Mouse (Mus musculus) E14TG2a.4 (cell line): ENCODE results near the gene Znhit3.

Experiments used
- H3K27me3 ChIP-seq: 2 replicates; pipeline ENCODE4 v1.6.1; 2014; ENCODE audit warnings: low read length, control low read depth; ENCODE audit not compliant: insufficient read depth
- H3K36me3 ChIP-seq: 2 replicates; pipeline ENCODE4 v1.6.1; 2014; ENCODE audit warnings: low read length, control low read depth; ENCODE audit not compliant: insufficient read depth
- H3K4me1 ChIP-seq: replicated peaks from 2 replicates; pipeline ENCODE4 v1.6.1; 2014; ENCODE audit warnings: low read depth, low read length, control low read depth
- H3K4me3 ChIP-seq: replicated peaks from 2 replicates; pipeline ENCODE4 v1.5.1; 2014; ENCODE audit warnings: mild to moderate bottlenecking, low read length
- H3K9me3 ChIP-seq: 2 replicates; pipeline ENCODE4 v1.6.1; 2014; ENCODE audit warnings: low read length, control low read depth
- CTCF ChIP-seq: conservative IDR thresholded peaks from 2 replicates; pipeline ENCODE4 v1.5.1; 2014; ENCODE audit warnings: low read length
- NANOG ChIP-seq: IDR thresholded peaks from 2 replicates; pipeline ENCODE4 v1.6.1; 2014; ENCODE audit warnings: borderline replicate concordance, low read length, mixed read lengths
- POU5F1 ChIP-seq: IDR thresholded peaks from 2 replicates; pipeline ENCODE4 v1.6.1; 2014; ENCODE audit warnings: low read length, borderline replicate concordance

The Znhit3 gene

DNA sequence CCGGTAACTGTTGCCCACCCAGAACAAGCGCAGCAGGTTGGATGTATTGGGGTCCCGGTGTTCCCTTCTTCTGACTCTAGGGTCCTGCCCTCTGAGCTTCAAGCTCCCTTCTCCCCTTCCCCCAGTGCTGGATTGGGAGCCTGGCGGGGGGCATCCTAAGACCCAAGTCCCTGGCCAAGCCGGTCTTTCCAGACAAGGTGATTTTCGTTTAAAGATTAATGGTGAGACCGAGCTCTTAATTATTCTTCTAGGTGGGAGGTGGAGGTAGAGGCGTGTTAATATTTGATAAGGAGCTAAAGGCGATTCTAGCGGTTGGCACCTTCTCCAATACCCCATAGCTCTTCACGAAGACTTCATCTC is 42.1 kb upstream of the Znhit3 start:
- Histone ChIP-seq H3K27me3 (peaks cover 51% of the 10 kb centered on the region), H3K9me3 (no peaks in the 10 kb centered on the region; the same call in 1 of the 2 replicates), H3K4me1 (peaks cover 41% of the 10 kb centered on the region), H3K4me3 (peak overlapping the region; percentile 80), H3K36me3 (no peaks in the 10 kb centered on the region)
- TF ChIP-seq CTCF (no peak), NANOG (no peak), POU5F1 (no peak)

DNA sequence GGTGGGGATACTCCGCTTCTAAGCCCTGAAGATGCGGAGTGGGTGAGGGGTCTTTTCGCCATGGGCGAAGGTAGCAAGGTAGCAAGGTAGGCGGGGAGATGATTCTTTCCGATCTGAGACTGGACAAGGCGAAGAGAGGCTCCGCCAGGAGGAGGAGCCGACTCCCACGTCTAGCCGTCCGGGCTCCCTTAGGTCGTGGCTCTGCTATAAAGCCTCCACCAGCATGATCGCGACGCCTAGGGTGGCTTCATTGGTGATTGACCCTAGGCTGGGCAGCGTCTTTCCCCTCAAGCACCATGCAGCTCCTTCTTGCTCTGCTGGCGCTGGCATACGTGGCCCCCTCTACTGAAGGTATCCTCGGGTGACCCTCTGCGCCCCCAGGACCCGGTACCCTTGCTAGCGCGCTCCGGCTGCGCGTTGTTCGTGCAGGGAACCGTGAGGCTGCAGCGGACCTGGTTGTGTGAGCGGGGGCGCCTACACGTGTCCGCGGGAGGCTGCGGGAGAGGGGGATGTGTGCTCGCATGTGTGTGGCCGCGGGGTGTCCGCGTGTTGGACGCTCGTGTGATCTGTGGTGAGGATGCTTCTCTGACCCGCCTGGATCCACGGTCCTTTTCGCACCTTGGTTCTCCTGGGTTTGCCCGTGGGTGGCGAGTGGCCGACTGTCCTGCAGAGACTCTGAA is 41.6 kb upstream of the Znhit3 start, which contains the start of gene Car4:
Gene Car4 (plus strand): TSS at position 196 of the 680 bp plus-strand sequence.
- Histone ChIP-seq H3K9me3 (no peaks in the 10 kb centered on the region; the same call in 1 of the 2 replicates), H3K36me3 (no peaks in the 10 kb centered on the region), H3K27me3 (peaks cover 51% of the 10 kb centered on the region), H3K4me1 (peaks cover 41% of the 10 kb centered on the region), H3K4me3 (peak within 1 kb of the TSS; percentile 80)
- TF ChIP-seq POU5F1, result no peak
- TF ChIP-seq NANOG, result no peak
- TF ChIP-seq CTCF, result no peak

DNA sequence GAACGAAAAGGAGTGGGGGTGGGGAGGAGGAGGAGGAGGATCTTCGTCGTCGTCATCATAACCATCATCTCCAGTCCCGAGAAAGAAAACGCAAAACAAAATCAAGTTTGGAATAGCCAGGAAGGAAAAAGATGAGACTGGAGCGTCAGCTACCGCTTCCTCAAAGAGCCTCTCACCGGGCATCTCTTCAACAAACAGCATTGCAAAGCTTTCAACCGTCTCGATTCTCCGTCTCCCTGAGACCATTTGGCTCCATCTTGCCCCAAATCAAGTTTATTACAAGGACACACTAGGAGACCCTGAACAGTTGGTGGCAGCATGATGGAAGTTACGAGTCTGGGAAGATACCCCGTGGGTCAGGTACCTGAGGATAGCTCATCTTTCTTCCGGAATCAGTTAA is 41.0 kb upstream of the Znhit3 start:
- peaks cover 38% of the 10 kb centered on the region for H3K4me1 ChIP-seq
- H3K27me3 ChIP-seq, result peaks cover 51% of the 10 kb centered on the region
- TF ChIP-seq NANOG (no peak), CTCF (no peak), POU5F1 (no peak)
- H3K36me3 ChIP-seq, result no peaks in the 10 kb centered on the region
- peak overlapping the region; percentile 80 for H3K4me3 ChIP-seq
- H3K9me3 ChIP-seq, result no peaks in the 10 kb centered on the region; the same call in 1 of the 2 replicates

DNA sequence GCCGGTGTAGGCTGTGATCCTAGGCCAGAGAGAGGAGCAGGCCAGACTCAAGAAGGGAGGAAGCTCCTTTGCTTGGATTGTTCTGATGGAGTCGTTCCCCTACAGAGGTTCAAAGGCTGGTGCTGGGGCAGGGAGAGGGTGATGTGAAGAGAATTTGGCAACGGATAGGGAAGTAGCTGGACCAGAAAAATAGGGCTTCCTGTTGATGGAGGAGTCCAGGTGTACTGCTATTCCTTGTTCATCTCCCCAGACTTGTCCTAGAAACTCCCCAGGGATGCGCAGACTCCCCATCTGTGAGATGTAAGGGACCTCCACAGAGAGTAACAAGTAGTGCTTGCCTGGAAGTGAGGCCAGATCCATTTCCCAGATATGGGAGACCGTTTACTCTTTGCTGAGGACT is 40.2 kb upstream of the Znhit3 start:
- H3K36me3 ChIP-seq, result no peaks in the 10 kb centered on the region
- H3K9me3 ChIP-seq, result no peaks in the 10 kb centered on the region; the same call in 1 of the 2 replicates
- peaks cover 36% of the 10 kb centered on the region for H3K4me1 ChIP-seq
- TF ChIP-seq CTCF (no peak), NANOG (no peak), POU5F1 (no peak)
- H3K27me3 ChIP-seq, result peaks cover 51% of the 10 kb centered on the region
- H3K4me3 ChIP-seq, result no peak overlapping the region

DNA sequence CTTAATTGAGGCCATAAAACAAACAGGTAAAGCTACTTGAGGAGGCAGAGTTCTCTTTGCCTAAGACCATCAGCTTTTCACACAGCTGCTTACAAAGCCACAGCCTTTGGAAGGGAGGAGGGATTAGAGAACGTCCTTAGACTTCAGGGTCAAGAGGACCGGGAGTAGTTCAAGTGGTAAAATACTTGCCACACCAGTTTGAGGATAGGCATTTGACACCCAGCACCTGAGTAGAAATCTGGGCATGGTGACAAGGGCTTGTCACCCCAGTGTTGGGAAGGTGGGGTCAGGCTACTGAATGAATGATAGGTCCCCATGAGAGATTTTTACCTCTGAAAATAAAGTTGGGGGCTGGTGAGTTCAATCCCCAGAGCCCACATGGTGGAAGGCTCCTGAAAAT is 36.4 kb upstream of the Znhit3 start:
- Histone ChIP-seq H3K9me3 (no peaks in the 10 kb centered on the region; the same call in 1 of the 2 replicates), H3K27me3 (peaks cover 22% of the 10 kb centered on the region), H3K36me3 (no peaks in the 10 kb centered on the region), H3K4me1 (peaks cover 27% of the 10 kb centered on the region), H3K4me3 (no peak overlapping the region)
- TF ChIP-seq NANOG, result no peak

DNA sequence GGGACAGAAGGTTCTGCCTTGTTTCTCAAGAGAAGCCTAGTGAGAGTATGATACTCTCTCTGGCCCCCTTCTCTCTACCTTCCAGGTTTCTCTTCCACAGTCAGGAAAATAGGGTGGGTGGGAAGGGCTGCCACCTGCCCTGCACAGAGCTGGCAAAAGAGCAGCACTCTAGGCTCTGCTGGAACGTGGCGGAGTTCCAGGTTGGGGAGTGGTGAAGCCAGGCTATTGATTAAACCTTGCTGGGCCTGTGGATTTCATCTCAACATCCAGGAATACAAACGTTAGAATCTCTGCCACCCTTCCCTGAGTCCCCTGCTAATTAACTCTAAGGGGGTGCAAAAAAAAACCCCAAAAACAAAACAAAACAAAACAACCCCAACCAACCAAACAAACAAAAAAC is 32.4 kb upstream of the Znhit3 start:
- H3K4me3 ChIP-seq, result no peak overlapping the region
- peaks cover 9% of the 10 kb centered on the region for H3K27me3 ChIP-seq
- TF ChIP-seq NANOG (no peak), POU5F1 (no peak), CTCF (no peak)
- no peaks in the 10 kb centered on the region for H3K36me3 ChIP-seq
- H3K4me1 ChIP-seq, result peaks cover 57% of the 10 kb centered on the region
- H3K9me3 ChIP-seq, result no peaks in the 10 kb centered on the region

DNA sequence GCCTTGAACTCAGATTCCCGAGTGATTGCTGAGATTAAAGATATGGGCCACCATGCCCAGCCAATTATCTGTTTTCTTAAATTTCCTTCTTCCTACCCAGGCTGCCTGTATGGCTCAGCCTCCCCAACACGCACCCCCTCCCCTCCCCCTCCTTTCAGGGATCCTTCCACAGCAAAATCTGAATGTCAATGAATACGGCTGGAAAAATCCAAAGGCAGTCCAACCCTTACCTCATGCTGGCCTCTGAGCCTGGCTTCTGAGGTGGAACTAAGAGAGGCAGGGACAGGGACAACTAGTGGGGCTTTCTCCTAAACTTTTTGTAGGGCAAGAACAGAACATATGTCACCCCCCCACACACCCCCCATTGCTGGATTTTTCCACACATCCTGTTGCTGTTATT is 31.9 kb upstream of the Znhit3 start:
- Histone ChIP-seq H3K4me3 (no peak overlapping the region), H3K9me3 (no peaks in the 10 kb centered on the region), H3K36me3 (no peaks in the 10 kb centered on the region), H3K27me3 (peaks cover 12% of the 10 kb centered on the region), H3K4me1 (peaks cover 61% of the 10 kb centered on the region)
- no peak for TF ChIP-seq NANOG
- no peak for TF ChIP-seq POU5F1
- TF ChIP-seq CTCF, result no peak

DNA sequence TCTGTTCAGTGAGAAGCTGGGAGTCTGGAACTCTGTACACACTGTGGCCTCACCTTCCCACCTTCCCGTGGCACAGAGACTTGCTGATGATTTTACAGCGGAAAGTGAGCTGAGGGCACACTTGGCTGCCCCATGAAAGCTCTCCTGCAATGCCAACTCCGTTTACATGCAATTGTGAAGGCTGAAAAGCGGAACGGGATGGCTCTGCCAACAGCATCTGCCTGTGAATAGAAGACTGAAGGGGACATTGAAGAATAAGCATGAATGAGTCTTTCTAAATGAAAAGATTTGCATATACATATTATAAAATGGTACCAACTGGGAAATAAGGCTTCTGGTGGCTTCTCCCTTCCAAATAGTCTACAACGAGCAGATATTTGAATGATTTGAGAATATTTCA is 31.0 kb upstream of the Znhit3 start:
- H3K4me3 ChIP-seq, result 0 out of 2 replicates have a peak overlapping the region, but pooled peaks have one; percentile 13
- no peaks in the 10 kb centered on the region for H3K36me3 ChIP-seq
- peaks cover 12% of the 10 kb centered on the region for H3K27me3 ChIP-seq
- H3K9me3 ChIP-seq, result no peaks in the 10 kb centered on the region
- H3K4me1 ChIP-seq, result peaks cover 67% of the 10 kb centered on the region
- TF ChIP-seq CTCF (no peak), POU5F1 (no peak), NANOG (no peak)

DNA sequence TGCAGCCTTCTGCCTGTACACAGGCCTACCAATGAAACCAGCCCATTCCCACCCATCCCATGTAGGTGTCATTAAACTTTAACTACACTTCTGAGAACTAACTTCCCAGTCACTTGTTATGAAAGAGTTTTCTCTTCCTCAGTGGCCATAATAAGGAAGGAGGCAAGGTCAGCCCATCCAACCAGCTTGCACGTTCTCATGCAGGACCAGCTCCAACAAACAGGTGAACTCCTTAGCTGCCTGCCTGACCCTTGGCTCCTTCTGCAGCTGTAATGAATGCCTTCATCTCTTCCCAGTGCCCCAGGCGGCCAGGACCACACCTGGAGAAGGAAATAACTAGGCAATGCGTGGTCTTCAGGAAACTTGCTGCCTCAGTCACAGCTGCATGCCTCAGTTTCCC is 29.7 kb upstream of the Znhit3 start:
- Histone ChIP-seq H3K36me3 (no peaks in the 10 kb centered on the region), H3K4me1 (peaks cover 67% of the 10 kb centered on the region), H3K27me3 (peaks cover 12% of the 10 kb centered on the region), H3K9me3 (no peaks in the 10 kb centered on the region), H3K4me3 (peak overlapping the region; percentile 63; the same call in 1 of the 2 replicates)
- TF ChIP-seq NANOG (no peak), POU5F1 (no peak), CTCF (no peak)
